In the genomic region with DNA sequence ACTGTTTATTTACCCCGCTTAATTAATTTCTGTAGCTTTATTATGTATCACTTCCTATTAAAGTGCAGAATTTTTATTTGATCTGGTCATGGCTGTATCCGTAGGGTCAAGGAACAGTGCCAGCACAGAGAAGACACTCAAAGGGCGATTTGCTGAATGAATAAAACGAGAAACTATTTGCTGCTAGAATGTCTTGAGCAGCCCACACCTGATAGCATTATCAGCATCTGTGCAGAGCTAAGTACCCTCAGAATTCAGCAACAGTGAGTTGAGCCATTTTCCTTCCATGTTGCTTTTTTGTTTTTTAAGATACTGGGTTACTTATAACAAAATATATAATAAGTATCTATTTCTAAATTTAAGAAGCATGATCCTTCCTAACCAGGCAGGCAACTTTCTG, we compare ENCODE assay signal across 9 mouse cellular contexts. TPM values are rescaled to one million over a fixed set of nuclear protein-coding genes. Genes with fewer than 3 reads are reported as not detected.
A peak's percentile ranks its signal among the peaks of the same experiment; 100 is the strongest.
DNase-seq lines count a peak whose midpoint lies in the region; ATAC-seq and TF ChIP-seq lines count a peak whose summit lies in the region.
"Had no signal": no experiment of that assay in that cellular context is flagged by ENCODE, and none has a peak within 500 bp of the region (broad histone marks: within the 10 kb centered on the region; RNA-seq: fewer than 3 reads in every experiment).

No protein-coding gene starts in this region.

- H3K4me3 ChIP-seq in heart, embryonic 12.5 days: peak overlapping the region; percentile 96
- H3K4me3 ChIP-seq in MEL (ENCODE audit: control insufficient read depth in 1 of 2, insufficient read depth in 1 of 2, low read depth in 2 of 2, low read length in 2 of 2) (peak overlapping the region; percentile 63), macrophage (ENCODE audit: inconsistent target) (peak overlapping the region; percentile 74)
- no peak overlapping the region for H3K4me3 ChIP-seq in hindbrain, embryonic 11.5 days (ENCODE audit: low read depth, low read length)

- no peak for ATAC-seq in heart, embryonic 12.5 days (ENCODE audit: insufficient number of reproducible peaks, low FRiP score)
- no peak for ATAC-seq in hindbrain, embryonic 11.5 days (ENCODE audit: low FRiP score)
- no peak for ATAC-seq in megakaryocyte-erythroid progenitor cell, adult 5-6 weeks (replicated peaks; ENCODE audit: low FRiP score, low TSS enrichment, poor library complexity, severe bottlenecking)
- no peak for ATAC-seq in CD4-positive, CD25-positive, alpha-beta regulatory T cell, adult 4 months

- no peak for DNase-seq in heart, postnatal 4 days
- peak; percentile 55 for DNase-seq in MEL (ENCODE audit: low read depth, low spot score)
- DNase-seq in hindbrain, embryonic 11.5 days (ENCODE audit: low spot score): no peak
- no peak for DNase-seq in embryo, embryonic 11 days
- DNase-seq: cerebellum, adult 11-12 months had no signal

- H3K27me3 ChIP-seq in heart, embryonic 12.5 days (replicated peaks): no peaks in the 10 kb centered on the region; the same call in 1 of the 2 replicates
- H3K27me3 ChIP-seq in MEL (ENCODE audit: control insufficient read depth in 1 of 2, insufficient read depth in 2 of 2, low read length in 2 of 2): no peaks in the 10 kb centered on the region
- H3K27me3 ChIP-seq in hindbrain, embryonic 11.5 days (ENCODE audit: control insufficient read depth, insufficient read depth, low read length): no peaks in the 10 kb centered on the region

- no peak for TF ChIP-seq CTCF in MEL (IDR thresholded peaks at IDR 0.05 in 2 of 3, conservative IDR thresholded peaks at IDR 0.05 in 1 of 3; ENCODE audit: control insufficient read depth in 1 of 3, insufficient read depth in 1 of 3, low read depth in 2 of 3, low read length in 3 of 3, poor library complexity in 1 of 3, severe bottlenecking in 1 of 3)

- peak overlapping the region; percentile 91 for H3K9ac ChIP-seq in heart, embryonic 12.5 days
- H3K9ac ChIP-seq in MEL (ENCODE audit: control insufficient read depth, low read depth, low read length, poor library complexity, severe bottlenecking): peak overlapping the region; percentile 72
- no peak overlapping the region for H3K9ac ChIP-seq in hindbrain, embryonic 11.5 days (ENCODE audit: low read depth, low read length)

- TF ChIP-seq EP300 in MEL (IDR thresholded peaks at IDR 0.05; ENCODE audit: low read depth in 1 of 2, low read length in 2 of 2): peak; percentile 55 to 77

- 72% methylated on average over 4 of the region's 4 CpGs for WGBS in heart, embryonic 12.5 days
- WGBS in hindbrain, embryonic 11.5 days: 95% methylated on average over 4 of the region's 4 CpGs
- 100% methylated on average over 4 of the region's 4 CpGs for WGBS in macrophage (ENCODE audit: missing documents)

- no peak for TF ChIP-seq RAD21 in MEL (IDR thresholded peaks at IDR 0.05; ENCODE audit: low read depth, low read length)

- peaks cover under 1% of the 10 kb centered on the region for H3K9me3 ChIP-seq in heart, embryonic 12.5 days (replicated peaks)
- no peaks in the 10 kb centered on the region for H3K9me3 ChIP-seq in MEL (replicated peaks; ENCODE audit: insufficient read depth, low read length)
- no peaks in the 10 kb centered on the region for H3K9me3 ChIP-seq in hindbrain, embryonic 11.5 days (ENCODE audit: control insufficient read depth, low read length)

- peaks cover 3% of the 10 kb centered on the region for H3K36me3 ChIP-seq in heart, embryonic 12.5 days
- peaks cover 0 to 11% of the 10 kb centered on the region in 2 experiments; a peak in 2 of 4 replicates for H3K36me3 ChIP-seq in MEL (ENCODE audit: control insufficient read depth in 1 of 2, insufficient read depth in 2 of 2, low read length in 2 of 2)
- no peaks in the 10 kb centered on the region for H3K36me3 ChIP-seq in hindbrain, embryonic 11.5 days (ENCODE audit: control insufficient read depth, insufficient read depth, low read length)
- no peaks in the 10 kb centered on the region for H3K36me3 ChIP-seq in macrophage (ENCODE audit: inconsistent target)

- H3K79me2 ChIP-seq in MEL (ENCODE audit: control insufficient read depth, insufficient read depth, low read length, poor library complexity) (no peaks in the 10 kb centered on the region; the same call in none of the 2 replicates), macrophage (ENCODE audit: inconsistent target) (peaks cover 44% of the 10 kb centered on the region)

- H3K4me1 ChIP-seq in heart, embryonic 12.5 days (replicated peaks): peaks cover 26% of the 10 kb centered on the region
- H3K4me1 ChIP-seq in MEL (ENCODE audit: control insufficient read depth in 1 of 2, insufficient read depth in 2 of 2, low read length in 2 of 2): peaks cover 5 to 12% of the 10 kb centered on the region in 2 experiments
- H3K4me1 ChIP-seq in hindbrain, embryonic 11.5 days (replicated peaks; ENCODE audit: control insufficient read depth, insufficient read depth, low read length): peaks cover 2% of the 10 kb centered on the region; the same call in 1 of the 2 replicates

- H3K27ac ChIP-seq in heart, embryonic 12.5 days (ENCODE audit: poor library complexity, severe bottlenecking): no peak overlapping the region
- H3K27ac ChIP-seq in MEL (ENCODE audit: control insufficient read depth, low read depth, low read length) (peak overlapping the region; percentile 87), macrophage (peak overlapping the region; percentile 92)
- no peak overlapping the region for H3K27ac ChIP-seq in hindbrain, embryonic 11.5 days (ENCODE audit: low read depth, low read length)

- peak overlapping the region; percentile 75 for H3K4me2 ChIP-seq in heart, embryonic 12.5 days
- peak overlapping the region; percentile 75; the same call in 1 of the 2 replicates for H3K4me2 ChIP-seq in hindbrain, embryonic 11.5 days (replicated peaks; ENCODE audit: low read depth, low read length)

- TF ChIP-seq POLR2A in MEL (IDR thresholded peaks at IDR 0.05; ENCODE audit: control insufficient read depth in 1 of 2, insufficient read depth in 1 of 2, low read depth in 1 of 2, low read length in 2 of 2, poor library complexity in 1 of 2): no peak

TF ChIP-seq in MEL, 35 proteins besides CTCF, POLR2A, EP300 and RAD21 (continues in another document):
- TF ChIP-seq MAZ (IDR thresholded peaks at IDR 0.05; ENCODE audit: low read depth, low read length) (no peak), HCFC1 (IDR thresholded peaks at IDR 0.05; ENCODE audit: low read depth, low read length) (no peak), ZC3H11A (IDR thresholded peaks at IDR 0.05; ENCODE audit: low read depth, low read length) (no peak), SIN3A (IDR thresholded peaks at IDR 0.05; ENCODE audit: low read length) (peak; percentile 57)

RNA-seq across cellular contexts. Expression of gene Dguok, which starts 1.2 kb away (rescaled TPM):
- 46.5 and 52.5 TPM in 2 replicates for polyA plus RNA-seq in heart, embryonic 12.5 days (2016; fragmentation: Nextera tagmentation; extraction: Ambion mirVana)
- total RNA-seq in heart, postnatal 4 days (2021): 10 to 100 TPM; 24.4 to 25.6 TPM
- 12.6 and 13.4 TPM in 2 replicates for total RNA-seq in MEL (2012; rRNA removed)
- polyA plus RNA-seq in MEL (2012; ENCODE audit: insufficient read depth in 1 of 2, insufficient read length in 2 of 2, low read depth in 1 of 2, low replicate concordance in 2 of 2, missing spikeins in 1 of 2) (10 to 100 TPM in 1 of 2 experiments, not detected in 1; 21.0 TPM), macrophage (2018) (30.7 to 54.0 TPM (median 30.9 TPM) in 3 replicates)
- 57.0 and 65.7 TPM in 2 replicates for polyA plus RNA-seq in hindbrain, embryonic 11.5 days (2014; fragmentation: Nextera tagmentation; extraction: Ambion mirVana)
- 100 to 1,000 TPM in 3 of 26 experiments, 10 to 100 TPM in 20, 1 to 10 TPM in 3; 8.4 to 129 (median 57.6) TPM for total RNA-seq in macrophage (2018; cell fraction: chromatin; rRNA removed)
- 10 to 100 TPM; 15.6 to 42.6 (median 32.2) TPM for total RNA-seq in macrophage (2018; cell fraction: cytosol; rRNA removed)
- 10 to 100 TPM in 25 of 26 experiments, 1 to 10 TPM in 1; 7.9 to 98.5 (median 32.1) TPM for total RNA-seq in macrophage (2018; cell fraction: nucleus; rRNA removed)
- total RNA-seq in megakaryocyte-erythroid progenitor cell, adult 5-6 weeks (2014; fragmentation: Nextera tagmentation): 53.6 and 64.2 TPM in 2 replicates
- total RNA-seq in megakaryocyte-erythroid progenitor cell, adult 5-6 weeks (2017): 35.7 and 37.9 TPM in 2 replicates
- 10 to 100 TPM; 91.3 to 93.4 TPM for polyA plus RNA-seq in CD4-positive, CD25-positive, alpha-beta regulatory T cell, adult 4 months (2017; shearing (Covaris generic))

RNA-seq across cellular contexts. Expression of gene Actg2, which starts 30.5 kb away (rescaled TPM):
- 8.6 and 10.1 TPM in 2 replicates for polyA plus RNA-seq in heart, embryonic 12.5 days (2016; fragmentation: Nextera tagmentation; extraction: Ambion mirVana)
- 10 to 100 TPM; 10.4 to 13.7 TPM for total RNA-seq in heart, postnatal 4 days (2021)
- total RNA-seq in MEL (2012; rRNA removed): 0.27 TPM in 1 of 2 replicates, not detected in the other
- polyA plus RNA-seq in MEL (2012; ENCODE audit: insufficient read depth in 1 of 2, insufficient read length in 2 of 2, low read depth in 1 of 2, low replicate concordance in 2 of 2, missing spikeins in 1 of 2): under 1 TPM in 1 of 2 experiments, not detected in 1; 0.07 TPM
- 1.4 and 2.2 TPM in 2 replicates for polyA plus RNA-seq in hindbrain, embryonic 11.5 days (2014; fragmentation: Nextera tagmentation; extraction: Ambion mirVana)
- 1 to 10 TPM in 1 of 26 experiments, not detected in 25; 7.0 TPM for total RNA-seq in macrophage (2018; cell fraction: chromatin; rRNA removed)
- total RNA-seq in macrophage (2018; cell fraction: cytosol; rRNA removed): not detected
- total RNA-seq in macrophage (2018; cell fraction: nucleus; rRNA removed): 1 to 10 TPM in 1 of 26 experiments, not detected in 25; 1.2 TPM
- 0.21 TPM in 1 of 3 replicates, not detected in the others for polyA plus RNA-seq in macrophage (2018)
- not detected in 2 replicates for total RNA-seq in megakaryocyte-erythroid progenitor cell, adult 5-6 weeks (2014; fragmentation: Nextera tagmentation)
- not detected in 2 replicates for total RNA-seq in megakaryocyte-erythroid progenitor cell, adult 5-6 weeks (2017)
- 10 to 100 TPM; 21.8 to 33.3 TPM for polyA plus RNA-seq in CD4-positive, CD25-positive, alpha-beta regulatory T cell, adult 4 months (2017; shearing (Covaris generic))

RNA-seq across cellular contexts. Expression of gene Tet3, which starts 46.7 kb away (rescaled TPM):
- 31.3 and 33.6 TPM in 2 replicates for polyA plus RNA-seq in heart, embryonic 12.5 days (2016; fragmentation: Nextera tagmentation; extraction: Ambion mirVana)
- 10 to 100 TPM; 51.7 to 56.7 TPM for total RNA-seq in heart, postnatal 4 days (2021)
- total RNA-seq in MEL (2012; rRNA removed): 11.0 and 11.6 TPM in 2 replicates
- 10 to 100 TPM; 22.9 to 35.3 TPM for polyA plus RNA-seq in MEL (2012; ENCODE audit: insufficient read depth in 1 of 2, insufficient read length in 2 of 2, low read depth in 1 of 2, low replicate concordance in 2 of 2, missing spikeins in 1 of 2)
- 45.3 and 55.6 TPM in 2 replicates for polyA plus RNA-seq in hindbrain, embryonic 11.5 days (2014; fragmentation: Nextera tagmentation; extraction: Ambion mirVana)
- 100 to 1,000 TPM; 104 to 576 (median 356) TPM for total RNA-seq in macrophage (2018; cell fraction: chromatin; rRNA removed)
- total RNA-seq in macrophage (2018; cell fraction: cytosol; rRNA removed): 10 to 100 TPM; 15.7 to 66.9 (median 36.1) TPM
- 100 to 1,000 TPM in 20 of 26 experiments, 10 to 100 TPM in 6; 62.0 to 363 (median 169) TPM for total RNA-seq in macrophage (2018; cell fraction: nucleus; rRNA removed)
- 13.9 to 21.1 TPM (median 19.1 TPM) in 3 replicates for polyA plus RNA-seq in macrophage (2018)
- total RNA-seq in megakaryocyte-erythroid progenitor cell, adult 5-6 weeks (2014; fragmentation: Nextera tagmentation): 46.9 and 55.9 TPM in 2 replicates
- total RNA-seq in megakaryocyte-erythroid progenitor cell, adult 5-6 weeks (2017): 12.6 and 13.5 TPM in 2 replicates
- polyA plus RNA-seq in CD4-positive, CD25-positive, alpha-beta regulatory T cell, adult 4 months (2017; shearing (Covaris generic)): 10 to 100 TPM; 18.5 to 20.8 TPM

Comparison
In these comparisons a context has a peak if more than half of its experiments do, and no peak if none do; other contexts are left out.
1. H3K27ac ChIP-seq: peak in MEL (single experiment) and macrophage (single experiment); none in heart, embryonic 12.5 days (single experiment) and hindbrain, embryonic 11.5 days (single experiment).